Mouse (Mus musculus) MEL (cell line): ENCODE data around the gene Pgpep1. TPM values are rescaled to one million over a fixed set of nuclear protein-coding genes. Genes with fewer than 3 reads are reported as not detected.

Experiments
- DNase-seq: peaks from one replicate; pipeline ENCODE4 v3.0.0; 2011; ENCODE audit warnings: low read depth, low spot score
- H3K27ac ChIP-seq: 2 replicates; pipeline ENCODE4 v1.5.1; 2012; ENCODE audit warnings: low read depth, mild to moderate bottlenecking, control low read depth, low read length, moderate library complexity; ENCODE audit not compliant: control insufficient read depth
- H3K27me3 ChIP-seq, 2 experiments: fragments of 150-350 bp in 1 of 2; sonication (generic) in 1 of 2; 2 replicates each; pipeline ENCODE4 v1.6.1; 2012; ENCODE audit warnings: low read length in 2 of 2, mild to moderate bottlenecking in 2 of 2, improper control_type of control experiment in 1 of 2, moderate library complexity in 1 of 2; ENCODE audit not compliant: insufficient read depth in 2 of 2, control insufficient read depth in 1 of 2
- H3K36me3 ChIP-seq, 2 experiments: 2 replicates each; pipeline ENCODE4 v1.6.1; 2012 to 2014; ENCODE audit warnings: low read length in 2 of 2, improper control_type of control experiment in 1 of 2, inconsistent platforms in 1 of 2, mild to moderate bottlenecking in 1 of 2; ENCODE audit not compliant: insufficient read depth in 2 of 2, control insufficient read depth in 1 of 2
- H3K4me1 ChIP-seq, 2 experiments: fragments of 150-350 bp in 1 of 2; sonication (generic) in 1 of 2; 2 replicates each; pipeline ENCODE4 v1.6.1; 2012; ENCODE audit warnings: low read length in 2 of 2, improper control_type of control experiment in 1 of 2, mild to moderate bottlenecking in 1 of 2; ENCODE audit not compliant: insufficient read depth in 2 of 2, control insufficient read depth in 1 of 2
- H3K4me3 ChIP-seq, 2 experiments: fragments of 150-350 bp in 1 of 2; sonication (generic) in 1 of 2; 2 replicates each; pipeline ENCODE4 v1.5.1; 2012; ENCODE audit warnings: low read depth in 2 of 2, low read length in 2 of 2, mild to moderate bottlenecking in 2 of 2, moderate library complexity in 2 of 2, control low read depth in 1 of 2, improper control_type of control experiment in 1 of 2; ENCODE audit not compliant: control insufficient read depth in 1 of 2, insufficient read depth in 1 of 2
- H3K79me2 ChIP-seq: 2 replicates; pipeline ENCODE4 v1.6.1; 2012; ENCODE audit warnings: mild to moderate bottlenecking, low read length, moderate library complexity; ENCODE audit not compliant: control insufficient read depth, poor library complexity, insufficient read depth
- H3K9ac ChIP-seq: 2 replicates; pipeline ENCODE4 v1.6.1; 2012; ENCODE audit warnings: low read depth, mild to moderate bottlenecking, control low read depth, low read length, moderate library complexity; ENCODE audit not compliant: control insufficient read depth, poor library complexity, severe bottlenecking
- H3K9me3 ChIP-seq: fragments of 150-350 bp; sonication (generic); replicated peaks from 2 replicates; pipeline ENCODE4 v1.6.1; 2012; ENCODE audit warnings: mild to moderate bottlenecking, low read length, improper control_type of control experiment, moderate library complexity; ENCODE audit not compliant: insufficient read depth
- CHD2 ChIP-seq: IDR thresholded peaks from 2 replicates; pipeline ENCODE4 v1.6.1; 2011; ENCODE audit warnings: low read length, improper control_type of control experiment
- CTCF ChIP-seq, 3 experiments: IDR thresholded peaks in 2 of 3; conservative IDR thresholded peaks in 1 of 3; 2 replicates each; pipeline ENCODE4 v1.5.1; 2011 to 2012; ENCODE audit warnings: low read length in 3 of 3, low read depth in 2 of 3, mild to moderate bottlenecking in 2 of 3, improper control_type of control experiment in 1 of 3, inconsistent platforms in 1 of 3, mixed read lengths in 1 of 3, moderate library complexity in 1 of 3; ENCODE audit not compliant: control insufficient read depth in 1 of 3, insufficient read depth in 1 of 3, poor library complexity in 1 of 3, severe bottlenecking in 1 of 3
- E2F4 ChIP-seq: IDR thresholded peaks from 2 replicates; pipeline ENCODE4 v1.6.1; 2011; ENCODE audit warnings: low read depth, low read length, improper control_type of control experiment, borderline replicate concordance
- ELF1 ChIP-seq: IDR thresholded peaks from 2 replicates; pipeline ENCODE4 v1.6.1; 2014; ENCODE audit warnings: low read depth, mild to moderate bottlenecking, inconsistent platforms, low read length, improper control_type of control experiment, moderate library complexity
- ETS1 ChIP-seq: IDR thresholded peaks from 2 replicates; pipeline ENCODE4 v1.6.1; 2012; ENCODE audit warnings: low read depth, mild to moderate bottlenecking, inconsistent platforms, low read length, improper control_type of control experiment, moderate library complexity
- GATA1 ChIP-seq: IDR thresholded peaks from 2 replicates; pipeline ENCODE4 v1.6.1; 2011; ENCODE audit warnings: low read depth, low read length, improper control_type of control experiment
- HCFC1 ChIP-seq: IDR thresholded peaks from 2 replicates; pipeline ENCODE4 v1.6.1; 2012; ENCODE audit warnings: low read depth, mild to moderate bottlenecking, inconsistent platforms, low read length, improper control_type of control experiment, moderate library complexity
- MAX ChIP-seq: IDR thresholded peaks from 2 replicates; pipeline ENCODE4 v1.6.1; 2011; ENCODE audit warnings: low read length, improper control_type of control experiment
- MAZ ChIP-seq: IDR thresholded peaks from 2 replicates; pipeline ENCODE4 v1.6.1; 2012; ENCODE audit warnings: low read depth, mild to moderate bottlenecking, inconsistent platforms, low read length, improper control_type of control experiment
- MEF2A ChIP-seq: IDR thresholded peaks from 2 replicates; pipeline ENCODE4 v1.6.1; 2014; ENCODE audit warnings: low read depth, mild to moderate bottlenecking, inconsistent platforms, low read length, improper control_type of control experiment; ENCODE audit not compliant: poor library complexity, insufficient replicate concordance, severe bottlenecking; ENCODE audit errors: extremely low read depth
- MYB ChIP-seq: IDR thresholded peaks from 2 replicates; pipeline ENCODE4 v1.6.1; 2011; ENCODE audit warnings: mild to moderate bottlenecking, low read depth, low read length, improper control_type of control experiment
- MYC ChIP-seq: IDR thresholded peaks from 2 replicates; pipeline ENCODE4 v1.6.1; 2011; ENCODE audit warnings: low read depth, mild to moderate bottlenecking, low read length, improper control_type of control experiment, moderate library complexity
- NELFE ChIP-seq: IDR thresholded peaks from 2 replicates; pipeline ENCODE4 v1.6.1; 2011; ENCODE audit warnings: low read depth, low read length, improper control_type of control experiment
- NRF1 ChIP-seq: IDR thresholded peaks from 2 replicates; pipeline ENCODE4 v1.6.1; 2014; ENCODE audit warnings: low read depth, mild to moderate bottlenecking, inconsistent platforms, low read length, improper control_type of control experiment, moderate library complexity; ENCODE audit not compliant: poor library complexity, insufficient read depth, severe bottlenecking
- POLR2A ChIP-seq, 2 experiments: IDR thresholded peaks; 2 replicates each; pipeline ENCODE4 v1.6.1; 2011 to 2012; ENCODE audit warnings: low read length in 2 of 2, mild to moderate bottlenecking in 2 of 2, control low read depth in 1 of 2, improper control_type of control experiment in 1 of 2, low read depth in 1 of 2, moderate library complexity in 1 of 2; ENCODE audit not compliant: control insufficient read depth in 1 of 2, insufficient read depth in 1 of 2, poor library complexity in 1 of 2
- POLR2AphosphoS5 ChIP-seq: IDR thresholded peaks from 2 replicates; pipeline ENCODE4 v1.6.1; 2012; ENCODE audit warnings: low read depth, borderline replicate concordance, mild to moderate bottlenecking, inconsistent platforms, low read length, moderate library complexity, mixed read lengths
- RAD21 ChIP-seq: IDR thresholded peaks from 2 replicates; pipeline ENCODE4 v1.6.1; 2011; ENCODE audit warnings: mild to moderate bottlenecking, low read depth, low read length, improper control_type of control experiment
- SIN3A ChIP-seq: IDR thresholded peaks from 2 replicates; pipeline ENCODE4 v1.6.1; 2012; ENCODE audit warnings: low read length, improper control_type of control experiment, inconsistent platforms
- SMC3 ChIP-seq: IDR thresholded peaks from 2 replicates; pipeline ENCODE4 v1.6.1; 2011; ENCODE audit warnings: low read depth, low read length, improper control_type of control experiment
- TAL1 ChIP-seq: IDR thresholded peaks from 2 replicates; pipeline ENCODE4 v1.6.1; 2012; ENCODE audit warnings: mild to moderate bottlenecking, inconsistent platforms, low read length, moderate library complexity, mixed read lengths
- TBP ChIP-seq: IDR thresholded peaks from 2 replicates; pipeline ENCODE4 v1.8.0; 2011; ENCODE audit warnings: low read depth, low read length, improper control_type of control experiment
- TCF12 ChIP-seq: IDR thresholded peaks from 2 replicates; pipeline ENCODE4 v1.6.1; 2014; ENCODE audit warnings: low read depth, mild to moderate bottlenecking, inconsistent platforms, low read length, improper control_type of control experiment, moderate library complexity
- USF2 ChIP-seq, 2 experiments: IDR thresholded peaks; 2 replicates each; pipeline ENCODE4 v1.6.1; 2011 to 2012; ENCODE audit warnings: improper control_type of control experiment in 2 of 2, low read length in 2 of 2, borderline replicate concordance in 1 of 2, inconsistent platforms in 1 of 2, low read depth in 1 of 2, mild to moderate bottlenecking in 1 of 2; ENCODE audit not compliant: insufficient read depth in 1 of 2
- ZMIZ1 ChIP-seq: IDR thresholded peaks from 2 replicates; pipeline ENCODE4 v1.6.1; 2012; ENCODE audit warnings: low read depth, mild to moderate bottlenecking, inconsistent platforms, low read length, improper control_type of control experiment, moderate library complexity
- ZNF384 ChIP-seq: IDR thresholded peaks from 2 replicates; pipeline ENCODE4 v1.6.1; 2012; ENCODE audit warnings: low read depth, mild to moderate bottlenecking, inconsistent platforms, low read length, improper control_type of control experiment
- polyA plus RNA-seq, 2 experiments: library from polyadenylated mRNA; stranded (reverse) in 1 of 2; unstranded in 1 of 2; fragments of >175 nt in 1 of 2; fragments of >200 nt in 1 of 2; gene quantifications; 2 replicates each; pipeline versions ENCODE4 v1.2.1 to v1.2.4; 2012; ENCODE audit warnings: low replicate concordance in 2 of 2, low read depth in 1 of 2; ENCODE audit not compliant: insufficient read length in 2 of 2, insufficient read depth in 1 of 2, missing spikeins in 1 of 2
- total RNA-seq: library from RNA; depleted of rRNA; stranded (reverse); fragments of 300-350 nt; gene quantifications from 2 replicates; pipeline ENCODE4 v1.2.3, GENCODE M21; 2012

Pgpep1 gene
- total and polyA plus RNA-seq, 3 experiments = 12.6 to 19.5 TPM; not detected in 1

GRCm38 (mm10) chr8:70599507-70600290 lies 60.5 kb downstream of the Pgpep1 start:
- Histone ChIP-seq H3K36me3 (no peaks in the 10 kb centered on the region; a peak in 1 of 4 replicates), H3K79me2 (peaks cover 4% of the 10 kb centered on the region), H3K4me3 (no peak overlapping the region), H3K9ac (no peak overlapping the region), H3K27me3 (no peaks in the 10 kb centered on the region), H3K27ac (no peak overlapping the region), H3K4me1 (peaks cover 0 to 4% of the 10 kb centered on the region in 2 experiments; a peak in 2 of 4 replicates), H3K9me3 (no peaks in the 10 kb centered on the region)
- DNase-seq = no peak
- no peak for TF ChIP-seq ETS1
- TF ChIP-seq CTCF (IDR thresholded peaks at IDR 0.05 in 2 of 3, conservative IDR thresholded peaks at IDR 0.05 in 1 of 3; ENCODE audit: control insufficient read depth in 1 of 3, insufficient read depth in 1 of 3, low read depth in 2 of 3, low read length in 3 of 3, poor library complexity in 1 of 3, severe bottlenecking in 1 of 3) = no peak
- TF ChIP-seq MYC = no peak
- TF ChIP-seq MYB = no peak
- no peak for TF ChIP-seq GATA1
- TF ChIP-seq POLR2AphosphoS5 = no peak
- TF ChIP-seq ZNF384 = no peak
- no peak for TF ChIP-seq E2F4
- TF ChIP-seq TCF12 = no peak
- no peak for TF ChIP-seq SMC3
- TF ChIP-seq CHD2 = no peak
- no peak for TF ChIP-seq RAD21
- TF ChIP-seq TAL1 = no peak
- no peak for TF ChIP-seq ZMIZ1
- TF ChIP-seq SIN3A = no peak

GRCm38 (mm10) chr8:70598722-70599121 lies 61.5 kb downstream of the Pgpep1 start:
- Histone ChIP-seq H3K9me3 (no peaks in the 10 kb centered on the region), H3K36me3 (no peaks in the 10 kb centered on the region; a peak in 1 of 4 replicates), H3K9ac (no peak overlapping the region), H3K79me2 (peaks cover 7% of the 10 kb centered on the region), H3K4me3 (no peak overlapping the region), H3K27ac (no peak overlapping the region), H3K4me1 (peaks cover 0 to 4% of the 10 kb centered on the region in 2 experiments; a peak in 2 of 4 replicates), H3K27me3 (no peaks in the 10 kb centered on the region)
- no peak for DNase-seq
- TF ChIP-seq HCFC1 (no peak), USF2 (IDR thresholded peaks at IDR 0.05; ENCODE audit: borderline replicate concordance in 1 of 2, insufficient read depth in 1 of 2, low read depth in 1 of 2, low read length in 2 of 2) (no peak), CHD2 (no peak), POLR2AphosphoS5 (no peak), SIN3A (no peak), MAX (no peak), ELF1 (no peak), MYC (no peak), MAZ (no peak), MYB (no peak), NRF1 (no peak), POLR2A (IDR thresholded peaks at IDR 0.05; ENCODE audit: control insufficient read depth in 1 of 2, insufficient read depth in 1 of 2, low read depth in 1 of 2, low read length in 2 of 2, poor library complexity in 1 of 2) (no peak), ZMIZ1 (no peak), CTCF (IDR thresholded peaks at IDR 0.05 in 2 of 3, conservative IDR thresholded peaks at IDR 0.05 in 1 of 3; ENCODE audit: control insufficient read depth in 1 of 3, insufficient read depth in 1 of 3, low read depth in 2 of 3, low read length in 3 of 3, poor library complexity in 1 of 3, severe bottlenecking in 1 of 3) (no peak), NELFE (no peak), MEF2A (no peak), GATA1 (no peak), TBP (no peak)
